Mouse (Mus musculus): ENCODE results near the gene Coch. TPM values are rescaled to one million over a fixed set of nuclear protein-coding genes. Genes with fewer than 3 reads are reported as not detected.

Coch gene
- polyA plus RNA-seq (2017; shearing (Covaris generic)), result 0.35 TPM

GRCm38 (mm10) chr12:51593229-51594029 is at the start of gene Coch:
Gene Coch (plus strand): TSS chr12:51593341.

Other genes with a start within 250 kb of the Coch start
- 15.2 TPM for gene G2e3, start 245.3 kb upstream of the Coch start, polyA plus RNA-seq (2017; shearing (Covaris generic))
- gene Scfd1, start 215.8 kb upstream of the Coch start, polyA plus RNA-seq (2017; shearing (Covaris generic)), result 89.2 TPM
- gene Ap4s1, start 97.7 kb downstream of the Coch start, polyA plus RNA-seq (2017; shearing (Covaris generic)), result 51.8 TPM
- gene Strn3, start 98.6 kb downstream of the Coch start, polyA plus RNA-seq (2017; shearing (Covaris generic)), result 46.6 TPM
- gene Hectd1, start 236.2 kb downstream of the Coch start, polyA plus RNA-seq (2017; shearing (Covaris generic)), result 86.5 TPM

All from CD4-positive, CD25-positive, alpha-beta regulatory T cell (primary cell).